Mouse (Mus musculus) kidney, adult 2 months (tissue): ENCODE data around the gene Fbxl13. TPM values are rescaled to one million over a fixed set of nuclear protein-coding genes. Genes with fewer than 3 reads are reported as not detected.

Experiments
- DNase-seq: peaks from one replicate; pipeline ENCODE4 v3.0.0; 2021
- H3K27ac ChIP-seq: fragments of 200-500 bp; 2 replicates; pipeline ENCODE4 v1.5.1; 2012; ENCODE audit warnings: low read depth, low read length, control low read depth, inconsistent platforms; ENCODE audit not compliant: insufficient read depth
- H3K27me3 ChIP-seq: fragments of 200-500 bp; replicated peaks from 2 replicates; pipeline ENCODE4 v1.6.1; 2012; ENCODE audit warnings: mild to moderate bottlenecking, moderate library complexity, low read length, inconsistent platforms; ENCODE audit not compliant: control insufficient read depth, insufficient read depth
- H3K36me3 ChIP-seq: fragments of 200-500 bp; 2 replicates; pipeline ENCODE4 v1.6.1; 2012; ENCODE audit warnings: mild to moderate bottlenecking, moderate library complexity, low read length, inconsistent platforms; ENCODE audit not compliant: control insufficient read depth, insufficient read depth
- H3K4me1 ChIP-seq: fragments of 200-500 bp; 2 replicates; pipeline ENCODE4 v1.6.1; 2011; ENCODE audit warnings: low read length; ENCODE audit not compliant: control insufficient read depth, insufficient read depth
- H3K4me3 ChIP-seq: fragments of 200-500 bp; 2 replicates; pipeline ENCODE4 v1.5.1; 2011; ENCODE audit warnings: mild to moderate bottlenecking, low read depth, low read length, control low read depth; ENCODE audit not compliant: insufficient read depth
- CTCF ChIP-seq: fragments of 200-500 bp; conservative IDR thresholded peaks from 2 replicates; pipeline ENCODE4 v1.5.1; 2011; ENCODE audit warnings: low read depth, mild to moderate bottlenecking, control low read depth, low read length, moderate library complexity, mixed read lengths; ENCODE audit not compliant: insufficient read depth, insufficient read length
- POLR2A ChIP-seq: fragments of 200-500 bp; IDR thresholded peaks from one replicate; pipeline ENCODE4 v1.6.1; 2011; ENCODE audit warnings: low read depth, low read length, control low read depth
- WGBS: fragments of 180-500 bp; shearing (Covaris S2); methylation state at CpG from one replicate; pipeline ENCODE4 v1.1.7; 2018; 5-methylcytosine and 5-hydroxymethylcytosine counted together
- polyA plus RNA-seq: library from polyadenylated mRNA; depleted of rRNA; stranded (reverse); fragments of >200 nt; gene quantifications from 2 replicates; pipeline ENCODE4 v1.2.3, GENCODE M21; 2012

Gene Fbxl13
- polyA plus RNA-seq, 1 experiment, result 0.05 TPM

- 94% methylated on average over 9 of the region's 9 CpGs for WGBS
- Histone ChIP-seq H3K36me3 (no peaks in the 10 kb centered on the region), H3K4me1 (no peaks in the 10 kb centered on the region), H3K27me3 (no peaks in the 10 kb centered on the region), H3K4me3 (no peak overlapping the region), H3K27ac (no peak overlapping the region)
- DNase-seq, result no peak
- TF ChIP-seq CTCF (no peak), POLR2A (no peak)
Observed at GRCm38 (mm10) chr5:21593201-21593709, 52.2 kb downstream of the Fbxl13 start.

GRCm38 (mm10) chr5:21592106-21592505 is 53.3 kb downstream of the Fbxl13 start:
- no peak for DNase-seq
- Histone ChIP-seq H3K4me1 (no peaks in the 10 kb centered on the region), H3K36me3 (no peaks in the 10 kb centered on the region), H3K27ac (no peak overlapping the region), H3K4me3 (no peak overlapping the region), H3K27me3 (no peaks in the 10 kb centered on the region)
- no peak for TF ChIP-seq CTCF
- no peak for TF ChIP-seq POLR2A
- WGBS, result 53% methylated on average over 2 of the region's 2 CpGs

- WGBS, result 86% methylated on average over 13 of the region's 13 CpGs
- no peak for DNase-seq
- Histone ChIP-seq H3K4me3 (no peak overlapping the region), H3K4me1 (no peaks in the 10 kb centered on the region), H3K36me3 (no peaks in the 10 kb centered on the region), H3K27ac (no peak overlapping the region), H3K27me3 (no peaks in the 10 kb centered on the region)
- TF ChIP-seq POLR2A (no peak), CTCF (no peak)
Observed at GRCm38 (mm10) chr5:21588220-21588619, 57.2 kb downstream of the Fbxl13 start.

DNA sequence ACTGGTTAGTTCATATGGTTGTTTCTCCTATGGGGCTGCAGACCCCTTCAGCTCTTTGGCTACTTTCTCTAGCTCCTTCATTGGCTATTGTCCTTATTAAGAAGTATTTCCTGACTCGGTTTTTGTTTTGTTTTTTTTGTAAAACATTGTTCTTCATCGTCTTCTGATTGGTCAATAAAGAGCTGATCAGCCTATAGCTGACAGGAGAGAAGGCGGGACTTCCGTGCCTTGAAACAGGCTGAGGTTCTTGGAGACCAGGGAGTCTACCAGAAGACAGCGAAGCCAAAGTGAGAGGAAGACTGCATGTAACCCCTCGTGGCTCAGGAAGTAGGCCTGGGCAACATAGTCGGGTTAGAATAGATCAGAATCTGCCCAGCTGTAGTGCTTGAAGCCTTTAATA is 57.8 kb downstream of the Fbxl13 start:
- Histone ChIP-seq H3K36me3 (no peaks in the 10 kb centered on the region), H3K27ac (no peak overlapping the region), H3K27me3 (no peaks in the 10 kb centered on the region), H3K4me3 (no peak overlapping the region), H3K4me1 (no peaks in the 10 kb centered on the region)
- 77% methylated on average over 7 of the region's 7 CpGs for WGBS
- no peak for TF ChIP-seq POLR2A
- TF ChIP-seq CTCF, result no peak
- DNase-seq, result no peak

DNA sequence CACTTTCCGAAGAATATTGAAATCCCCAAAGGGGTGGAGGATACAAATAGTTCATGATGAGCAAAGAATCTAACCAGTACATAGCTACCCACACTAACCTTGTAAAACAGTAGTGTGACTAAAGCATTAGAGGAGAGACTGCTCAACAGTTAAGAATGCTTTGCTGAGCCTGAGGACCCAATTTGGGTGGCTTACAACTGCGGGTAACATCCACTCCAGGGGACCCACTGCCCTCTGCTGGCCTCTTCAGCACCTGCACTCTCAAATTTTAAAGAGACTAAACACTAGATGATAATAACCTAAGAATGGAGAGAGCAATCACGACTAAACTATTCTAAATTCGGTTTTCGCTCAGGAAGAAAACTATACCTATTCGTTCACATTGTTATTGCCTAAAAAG is 58.7 kb downstream of the Fbxl13 start:
- no peaks in the 10 kb centered on the region for H3K27me3 ChIP-seq
- no peak overlapping the region for H3K27ac ChIP-seq
- no peaks in the 10 kb centered on the region for H3K36me3 ChIP-seq
- 51% methylated on average over 6 of the region's 6 CpGs for WGBS
- TF ChIP-seq CTCF (peak; percentile 65), POLR2A (no peak)
- no peak overlapping the region for H3K4me3 ChIP-seq
- no peaks in the 10 kb centered on the region for H3K4me1 ChIP-seq
- DNase-seq, result peak; percentile 54

DNA sequence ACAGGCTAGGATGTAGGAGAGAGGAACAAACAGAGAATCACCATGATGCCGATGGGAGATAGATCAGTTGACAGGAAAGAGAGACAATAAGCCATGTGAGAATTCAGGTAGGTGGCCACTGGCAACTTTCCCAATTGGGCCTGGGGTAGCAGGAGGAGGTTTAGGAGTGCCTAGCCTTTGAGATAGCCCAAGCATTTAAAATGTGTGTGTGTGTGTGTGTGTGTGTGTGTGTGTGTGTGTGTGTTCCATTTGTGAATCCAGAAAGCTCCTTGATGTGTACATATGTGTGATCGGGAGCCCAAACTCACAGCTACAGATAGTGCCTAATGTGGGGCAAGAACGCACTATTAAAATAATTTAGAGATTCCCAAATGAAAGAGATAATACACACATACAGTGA is 67.3 kb downstream of the Fbxl13 start:
- H3K27me3 ChIP-seq, result no peaks in the 10 kb centered on the region
- H3K36me3 ChIP-seq, result no peaks in the 10 kb centered on the region
- no peaks in the 10 kb centered on the region for H3K4me1 ChIP-seq
- WGBS, result 77% methylated on average over 3 of the region's 3 CpGs
- no peak overlapping the region for H3K27ac ChIP-seq
- no peak for DNase-seq
- no peak for TF ChIP-seq CTCF
- TF ChIP-seq POLR2A, result no peak
- no peak overlapping the region for H3K4me3 ChIP-seq

DNA sequence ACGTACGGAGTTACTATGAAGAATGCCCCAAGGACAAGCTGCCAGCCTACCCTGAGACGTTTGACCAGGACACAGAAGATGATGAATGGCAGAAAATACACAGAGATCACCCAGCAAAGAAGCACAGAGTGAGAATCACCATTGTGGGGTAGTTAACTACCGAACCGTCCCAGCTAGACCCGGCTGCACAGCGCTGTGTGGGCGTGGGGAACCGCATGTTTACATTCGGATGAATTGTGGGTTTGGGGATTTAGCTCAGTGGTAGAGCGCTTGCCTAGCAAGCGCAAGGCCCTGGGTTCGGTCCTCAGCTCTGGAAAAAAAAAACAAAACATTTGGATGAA is 70.3 kb downstream of the Fbxl13 start:
- no peak overlapping the region for H3K4me3 ChIP-seq
- H3K4me1 ChIP-seq, result no peaks in the 10 kb centered on the region
- no peak overlapping the region for H3K27ac ChIP-seq
- H3K36me3 ChIP-seq, result no peaks in the 10 kb centered on the region
- H3K27me3 ChIP-seq, result no peaks in the 10 kb centered on the region
- 83% methylated on average over 13 of the region's 13 CpGs for whole genome bisulfite sequencing
- no peak for DNase-seq
- TF ChIP-seq POLR2A (no peak), CTCF (no peak)
